In genomic region chr4:115855609-115856008, GRCm38 (mm10) we compare ENCODE assay signal across 16 mouse cellular contexts. TPM values are rescaled to one million over a fixed set of nuclear protein-coding genes. Genes with fewer than 3 reads are reported as not detected.
DNase-seq lines count a peak whose midpoint lies in the region; ATAC-seq and TF ChIP-seq lines count a peak whose summit lies in the region.
"Had no signal": no experiment of that assay in that cellular context is flagged by ENCODE, and none has a peak within 500 bp of the region (broad histone marks: within the 10 kb centered on the region; RNA-seq: fewer than 3 reads in every experiment).

No protein-coding gene starts in this region.

- 0 out of 2 replicates have a peak, but pooled peaks cover 8% of the 10 kb centered on the region for H3K27me3 ChIP-seq in heart, embryonic 12.5 days (replicated peaks)
- H3K27me3 ChIP-seq in MEL (ENCODE audit: control insufficient read depth in 1 of 2, insufficient read depth in 2 of 2, low read length in 2 of 2), result no peaks in the 10 kb centered on the region
- no peaks in the 10 kb centered on the region for H3K27me3 ChIP-seq in hindbrain, embryonic 16.5 days (replicated peaks; ENCODE audit: control insufficient read depth, insufficient read depth, low read length)
- H3K27me3 ChIP-seq in midbrain, embryonic 10.5 days (ENCODE audit: low read depth, poor library complexity, severe bottlenecking), result no peaks in the 10 kb centered on the region
- no peaks in the 10 kb centered on the region for H3K27me3 ChIP-seq in embryonic facial prominence, embryonic 10.5 days (replicated peaks; ENCODE audit: low read depth, poor library complexity, severe bottlenecking)
- H3K27me3 ChIP-seq: intestine, embryonic 15.5 days; Patski had no signal

- no peak for TF ChIP-seq CTCF in MEL (IDR thresholded peaks at IDR 0.05 in 2 of 3, conservative IDR thresholded peaks at IDR 0.05 in 1 of 3; ENCODE audit: control insufficient read depth in 1 of 3, insufficient read depth in 1 of 3, low read depth in 2 of 3, low read length in 3 of 3, poor library complexity in 1 of 3, severe bottlenecking in 1 of 3)

- TF ChIP-seq RAD21 in MEL (IDR thresholded peaks at IDR 0.05; ENCODE audit: low read depth, low read length), result no peak

- no peak for TF ChIP-seq POLR2A in MEL (IDR thresholded peaks at IDR 0.05; ENCODE audit: control insufficient read depth in 1 of 2, insufficient read depth in 1 of 2, low read depth in 1 of 2, low read length in 2 of 2, poor library complexity in 1 of 2)

- no peak overlapping the region for H3K9ac ChIP-seq in heart, embryonic 12.5 days
- H3K9ac ChIP-seq in MEL (ENCODE audit: control insufficient read depth, low read depth, low read length, poor library complexity, severe bottlenecking), result no peak overlapping the region
- no peak overlapping the region for H3K9ac ChIP-seq in hindbrain, embryonic 16.5 days (ENCODE audit: low read depth, low read length)
- H3K9ac ChIP-seq: intestine, embryonic 15.5 days had no signal

- DNase-seq in heart, adult 11 months, result peak; percentile 87
- no peak for DNase-seq in MEL (ENCODE audit: low read depth, low spot score)
- no peak for DNase-seq in midbrain, embryonic 10.5 days (ENCODE audit: low spot score)
- DNase-seq in T-cell, adult 2 months (ENCODE audit: low spot score), result no peak
- DNase-seq in embryonic facial prominence, embryonic 10.5 days (ENCODE audit: low spot score), result no peak
- no peak for DNase-seq in ovary, postnatal 10 days (ENCODE audit: low spot score)
- DNase-seq: adrenal gland, postnatal 14 days; cerebellum, adult 18-20 months; lung, adult 2 months; thymus, postnatal 14 days had no signal

- peaks cover 34% of the 10 kb centered on the region for H3K36me3 ChIP-seq in heart, embryonic 12.5 days
- H3K36me3 ChIP-seq in MEL (ENCODE audit: control insufficient read depth in 1 of 2, insufficient read depth in 2 of 2, low read length in 2 of 2), result peaks cover 6 to 28% of the 10 kb centered on the region in 2 experiments
- no peaks in the 10 kb centered on the region; the same call in 1 of the 2 replicates for H3K36me3 ChIP-seq in hindbrain, embryonic 16.5 days (ENCODE audit: control insufficient read depth, insufficient read depth, low read length)
- H3K36me3 ChIP-seq in midbrain, embryonic 10.5 days, result peaks cover 69% of the 10 kb centered on the region
- H3K36me3 ChIP-seq in embryonic facial prominence, embryonic 10.5 days (replicated peaks), result peaks cover 62% of the 10 kb centered on the region

- no peak overlapping the region; the same call in 1 of the 2 replicates for H3K27ac ChIP-seq in heart, embryonic 12.5 days (ENCODE audit: poor library complexity, severe bottlenecking)
- peak overlapping the region; percentile 56 for H3K27ac ChIP-seq in MEL (ENCODE audit: control insufficient read depth, low read depth, low read length)
- peak overlapping the region; percentile 27; the same call in 1 of the 2 replicates for H3K27ac ChIP-seq in hindbrain, embryonic 16.5 days (ENCODE audit: low read depth, low read length)
- H3K27ac ChIP-seq in midbrain, embryonic 10.5 days (replicated peaks), result peak overlapping the region; percentile 23
- no peak overlapping the region for H3K27ac ChIP-seq in embryonic facial prominence, embryonic 10.5 days (replicated peaks)
- H3K27ac ChIP-seq: intestine, embryonic 15.5 days had no signal

- no peak overlapping the region for H3K4me3 ChIP-seq in heart, embryonic 12.5 days
- H3K4me3 ChIP-seq in MEL (ENCODE audit: control insufficient read depth in 1 of 2, insufficient read depth in 1 of 2, low read depth in 2 of 2, low read length in 2 of 2), result no peak overlapping the region
- no peak overlapping the region for H3K4me3 ChIP-seq in hindbrain, embryonic 16.5 days (ENCODE audit: low read length)
- no peak overlapping the region for H3K4me3 ChIP-seq in midbrain, embryonic 10.5 days
- H3K4me3 ChIP-seq in embryonic facial prominence, embryonic 10.5 days, result no peak overlapping the region
- H3K4me3 ChIP-seq: intestine, embryonic 15.5 days had no signal

- H3K79me2 ChIP-seq in MEL (ENCODE audit: control insufficient read depth, insufficient read depth, low read length, poor library complexity), result no peaks in the 10 kb centered on the region

- peaks cover 29% of the 10 kb centered on the region for H3K4me1 ChIP-seq in heart, embryonic 12.5 days (replicated peaks)
- H3K4me1 ChIP-seq in MEL (ENCODE audit: control insufficient read depth in 1 of 2, insufficient read depth in 2 of 2, low read length in 2 of 2), result peaks cover 23 to 37% of the 10 kb centered on the region in 2 experiments
- H3K4me1 ChIP-seq in hindbrain, embryonic 16.5 days (ENCODE audit: control insufficient read depth, insufficient read depth, low read depth, low read length), result peaks cover 19% of the 10 kb centered on the region
- H3K4me1 ChIP-seq in midbrain, embryonic 10.5 days, result peaks cover 38% of the 10 kb centered on the region
- H3K4me1 ChIP-seq in embryonic facial prominence, embryonic 10.5 days, result peaks cover 17% of the 10 kb centered on the region
- H3K4me1 ChIP-seq: intestine, embryonic 15.5 days had no signal

- no peak for TF ChIP-seq EP300 in MEL (IDR thresholded peaks at IDR 0.05; ENCODE audit: low read depth in 1 of 2, low read length in 2 of 2)

- no peaks in the 10 kb centered on the region for H3K9me3 ChIP-seq in heart, embryonic 12.5 days (replicated peaks)
- no peaks in the 10 kb centered on the region for H3K9me3 ChIP-seq in MEL (replicated peaks; ENCODE audit: insufficient read depth, low read length)
- no peaks in the 10 kb centered on the region for H3K9me3 ChIP-seq in hindbrain, embryonic 16.5 days (ENCODE audit: control insufficient read depth, low read length)
- no peaks in the 10 kb centered on the region for H3K9me3 ChIP-seq in midbrain, embryonic 10.5 days (replicated peaks)
- no peaks in the 10 kb centered on the region for H3K9me3 ChIP-seq in embryonic facial prominence, embryonic 10.5 days
- H3K9me3 ChIP-seq: intestine, embryonic 15.5 days had no signal

- ATAC-seq in heart, embryonic 12.5 days (ENCODE audit: insufficient number of reproducible peaks, low FRiP score), result no peak
- ATAC-seq in hindbrain, embryonic 16.5 days, result peak; percentile 70
- ATAC-seq: Patski had no signal

- 62% methylated on average over 4 of the region's 4 CpGs for whole genome bisulfite sequencing in heart, embryonic 12.5 days
- 15% methylated on average over 4 of the region's 4 CpGs for WGBS in hindbrain, embryonic 16.5 days
- WGBS in midbrain, embryonic 10.5 days, result 64% methylated on average over 4 of the region's 4 CpGs
- 74% methylated on average over 4 of the region's 4 CpGs for WGBS in embryonic facial prominence, embryonic 10.5 days

- no peak overlapping the region for H3K4me2 ChIP-seq in heart, embryonic 12.5 days
- no peak overlapping the region for H3K4me2 ChIP-seq in hindbrain, embryonic 16.5 days (ENCODE audit: low read length)
- H3K4me2 ChIP-seq: intestine, embryonic 15.5 days had no signal

TF ChIP-seq in MEL, 35 proteins besides CTCF, POLR2A, EP300 and RAD21 (continues in another document):
- no peak for TF ChIP-seq E2F4 (IDR thresholded peaks at IDR 0.05; ENCODE audit: borderline replicate concordance, low read depth, low read length)
- no peak for TF ChIP-seq MYB (IDR thresholded peaks at IDR 0.05; ENCODE audit: low read depth, low read length)
- no peak for TF ChIP-seq ELF1 (IDR thresholded peaks at IDR 0.05; ENCODE audit: low read depth, low read length)
- no peak for TF ChIP-seq POLR2AphosphoS5 (IDR thresholded peaks at IDR 0.05; ENCODE audit: borderline replicate concordance, low read depth, low read length)
- no peak for TF ChIP-seq ZNF384 (IDR thresholded peaks at IDR 0.05; ENCODE audit: low read depth, low read length)

RNA-seq across cellular contexts. Expression of gene Mknk1, which starts 16.6 kb away (rescaled TPM):
- polyA plus RNA-seq in heart, embryonic 12.5 days (2016; fragmentation: Nextera tagmentation; extraction: Ambion mirVana), result 20.1 and 21.6 TPM in 2 replicates
- 24.0 and 25.8 TPM in 2 replicates for total RNA-seq in MEL (2012; rRNA removed)
- 10 to 100 TPM in 1 of 2 experiments, not detected in 1; 38.5 TPM for polyA plus RNA-seq in MEL (2012; ENCODE audit: insufficient read depth in 1 of 2, insufficient read length in 2 of 2, low read depth in 1 of 2, low replicate concordance in 2 of 2, missing spikeins in 1 of 2)
- 22.3 and 24.9 TPM in 2 replicates for polyA plus RNA-seq in hindbrain, embryonic 16.5 days (2015; fragmentation: Nextera tagmentation; extraction: Ambion mirVana)
- 29.7 and 31.2 TPM in 2 replicates for polyA plus RNA-seq in midbrain, embryonic 10.5 days (2016; fragmentation: Nextera tagmentation; extraction: Ambion mirVana)
- polyA plus RNA-seq in embryonic facial prominence, embryonic 10.5 days (2016; fragmentation: Nextera tagmentation; extraction: Ambion mirVana), result 23.0 and 23.6 TPM in 2 replicates

RNA-seq across cellular contexts. Expression of gene Mob3c, which starts 27.7 kb away (rescaled TPM):
- polyA plus RNA-seq in heart, embryonic 12.5 days (2016; fragmentation: Nextera tagmentation; extraction: Ambion mirVana), result 6.7 TPM in 2 replicates
- total RNA-seq in MEL (2012; rRNA removed), result 11.2 and 17.7 TPM in 2 replicates
- polyA plus RNA-seq in MEL (2012; ENCODE audit: insufficient read depth in 1 of 2, insufficient read length in 2 of 2, low read depth in 1 of 2, low replicate concordance in 2 of 2, missing spikeins in 1 of 2), result 1 to 10 TPM in 1 of 2 experiments, not detected in 1; 9.5 TPM
- 4.9 and 7.8 TPM in 2 replicates for polyA plus RNA-seq in hindbrain, embryonic 16.5 days (2015; fragmentation: Nextera tagmentation; extraction: Ambion mirVana)
- polyA plus RNA-seq in midbrain, embryonic 10.5 days (2016; fragmentation: Nextera tagmentation; extraction: Ambion mirVana), result 4.4 and 6.7 TPM in 2 replicates
- polyA plus RNA-seq in embryonic facial prominence, embryonic 10.5 days (2016; fragmentation: Nextera tagmentation; extraction: Ambion mirVana), result 2.8 and 3.5 TPM in 2 replicates

RNA-seq across cellular contexts. Expression of gene Kncn, which starts 28.6 kb away (rescaled TPM):
- not detected in 2 replicates for polyA plus RNA-seq in heart, embryonic 12.5 days (2016; fragmentation: Nextera tagmentation; extraction: Ambion mirVana)
- not detected in 2 replicates for total RNA-seq in MEL (2012; rRNA removed)
- polyA plus RNA-seq in MEL (2012; ENCODE audit: insufficient read depth in 1 of 2, insufficient read length in 2 of 2, low read depth in 1 of 2, low replicate concordance in 2 of 2, missing spikeins in 1 of 2), result not detected
- polyA plus RNA-seq in hindbrain, embryonic 16.5 days (2015; fragmentation: Nextera tagmentation; extraction: Ambion mirVana), result 0.45 TPM in 1 of 2 replicates, not detected in the other
- 0.07 TPM in 1 of 2 replicates, not detected in the other for polyA plus RNA-seq in midbrain, embryonic 10.5 days (2016; fragmentation: Nextera tagmentation; extraction: Ambion mirVana)
- polyA plus RNA-seq in embryonic facial prominence, embryonic 10.5 days (2016; fragmentation: Nextera tagmentation; extraction: Ambion mirVana), result not detected in 2 replicates
- total RNA-seq: adrenal gland, postnatal 14 days; monocyte, adult 5-6 weeks had no signal
- polyA plus RNA-seq: heart, embryonic 14.5 days; intestine, embryonic 15.5 days; lung, adult 2 months; Patski had no signal

RNA-seq across cellular contexts. Expression of gene 6430628N08Rik, which starts 34.9 kb away (rescaled TPM):
- not detected in 2 replicates for polyA plus RNA-seq in heart, embryonic 12.5 days (2016; fragmentation: Nextera tagmentation; extraction: Ambion mirVana)
- not detected in 2 replicates for total RNA-seq in MEL (2012; rRNA removed)
- polyA plus RNA-seq in MEL (2012; ENCODE audit: insufficient read depth in 1 of 2, insufficient read length in 2 of 2, low read depth in 1 of 2, low replicate concordance in 2 of 2, missing spikeins in 1 of 2), result not detected
- 0.41 and 0.44 TPM in 2 replicates for polyA plus RNA-seq in hindbrain, embryonic 16.5 days (2015; fragmentation: Nextera tagmentation; extraction: Ambion mirVana)
- 0.21 and 0.30 TPM in 2 replicates for polyA plus RNA-seq in midbrain, embryonic 10.5 days (2016; fragmentation: Nextera tagmentation; extraction: Ambion mirVana)
- polyA plus RNA-seq in embryonic facial prominence, embryonic 10.5 days (2016; fragmentation: Nextera tagmentation; extraction: Ambion mirVana), result 0.09 TPM in 1 of 2 replicates, not detected in the other
- total RNA-seq: adrenal gland, postnatal 14 days; monocyte, adult 5-6 weeks had no signal
- polyA plus RNA-seq: heart, embryonic 14.5 days; intestine, embryonic 15.5 days; lung, adult 2 months; Patski had no signal

Comparison
In these comparisons a context has a peak if more than half of its experiments do, and no peak if none do; other contexts are left out.
1. H3K27ac ChIP-seq: peak in MEL (single experiment), hindbrain, embryonic 16.5 days (single experiment) and midbrain, embryonic 10.5 days (single experiment); none in heart, embryonic 12.5 days (single experiment) and embryonic facial prominence, embryonic 10.5 days (single experiment).